Mouse (Mus musculus): ENCODE data around the gene Ap2a1. TPM values are rescaled to one million over a fixed set of nuclear protein-coding genes. Genes with fewer than 3 reads are reported as not detected.
A peak's percentile ranks its signal among the peaks of the same experiment; 100 is the strongest.

The Ap2a1 gene
- polyA plus RNA-seq, 1 experiment from 2014 or later = 55.5 TPM

DNA sequence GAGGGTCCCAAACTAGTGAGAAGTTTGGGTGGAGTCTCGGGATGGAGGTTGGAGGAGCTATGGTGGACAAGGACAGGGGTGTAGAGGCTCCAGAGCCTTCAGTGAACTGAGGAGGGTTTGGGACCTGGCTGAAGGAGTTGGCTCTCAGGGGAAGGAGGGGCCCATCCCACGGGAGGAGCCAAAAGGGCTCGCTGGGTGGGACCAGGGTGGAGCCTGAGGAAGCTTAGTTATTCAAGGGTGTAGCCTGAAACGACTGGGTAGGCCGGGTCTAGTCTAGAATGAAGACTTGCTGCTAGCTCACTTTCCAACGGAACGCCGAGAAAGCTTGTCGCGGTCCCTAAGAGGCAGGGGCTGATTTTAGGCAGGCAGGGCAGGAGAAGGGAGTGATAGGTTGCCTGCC is 22.7 kb upstream of the Ap2a1 start:
- Histone ChIP-seq H3K4me3 (peak overlapping the region; percentile 59), H3K36me3 (no peaks in the 10 kb centered on the region), H3K4me2 (peak overlapping the region; percentile 87), H3K27me3 (replicated peaks) (peaks cover 52% of the 10 kb centered on the region), H3K9me3 (no peaks in the 10 kb centered on the region), H3K27ac (replicated peaks) (peak overlapping the region; percentile 53), H3K4me1 (peaks cover 17% of the 10 kb centered on the region), H3K9ac (peak overlapping the region; percentile 80)
- WGBS = 1% methylated on average over 10 of the region's 10 CpGs
- no peak for ATAC-seq (ENCODE audit: extremely low read depth, insufficient number of reproducible peaks, low FRiP score, low TSS enrichment)

DNA sequence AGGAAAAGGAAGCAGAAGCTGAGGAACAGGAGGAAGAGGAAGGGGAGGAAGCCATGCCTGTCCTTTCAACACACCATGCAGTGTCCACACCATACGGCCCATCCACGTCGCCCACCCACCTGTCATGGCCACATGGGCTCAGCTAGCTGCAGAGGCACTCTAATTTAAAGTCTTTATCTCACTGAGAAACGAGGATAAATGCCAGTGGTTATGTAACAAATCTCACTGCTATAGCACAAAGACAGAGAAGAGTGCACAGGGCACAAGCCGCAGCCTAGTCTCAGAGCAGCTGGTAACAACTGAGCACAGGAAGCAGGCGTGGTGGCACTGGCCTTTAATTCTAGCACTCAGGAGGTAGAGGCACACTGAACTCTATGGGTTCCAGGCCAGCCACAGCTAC is 20.6 kb upstream of the Ap2a1 start:
- peaks cover 52% of the 10 kb centered on the region for H3K27me3 ChIP-seq (replicated peaks)
- WGBS = 56% methylated on average over 6 of the region's 6 CpGs
- no peak overlapping the region for H3K4me3 ChIP-seq
- H3K4me2 ChIP-seq = no peak overlapping the region
- no peaks in the 10 kb centered on the region for H3K36me3 ChIP-seq
- H3K9ac ChIP-seq = no peak overlapping the region
- H3K27ac ChIP-seq (replicated peaks) = no peak overlapping the region
- no peak for ATAC-seq (ENCODE audit: extremely low read depth, insufficient number of reproducible peaks, low FRiP score, low TSS enrichment)
- no peaks in the 10 kb centered on the region for H3K9me3 ChIP-seq
- peaks cover 17% of the 10 kb centered on the region for H3K4me1 ChIP-seq

DNA sequence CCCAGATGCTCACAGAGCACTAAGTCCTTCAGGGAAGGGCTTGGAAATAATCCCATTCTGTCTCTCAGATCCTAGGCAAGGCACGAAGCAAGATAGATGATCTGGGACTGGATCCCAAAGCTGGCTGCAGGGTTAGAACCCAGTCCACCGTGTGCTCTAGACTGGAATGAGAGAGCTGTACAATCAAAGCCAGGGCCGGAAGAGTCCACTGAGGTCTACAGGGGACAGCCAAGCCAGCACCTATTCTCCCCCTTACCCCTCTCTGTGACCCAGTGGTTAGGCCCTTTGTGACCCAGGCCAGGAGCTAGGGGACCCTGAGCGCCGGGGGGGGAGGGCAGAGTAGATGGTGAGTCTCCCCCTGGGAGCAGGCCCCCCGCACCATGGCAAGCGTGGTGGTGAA is 13.6 kb upstream of the Ap2a1 start, which contains the start of gene Tsks:
Gene Tsks (plus strand): TSS at position 301 of the 400 bp plus-strand sequence.
- peaks cover 7% of the 10 kb centered on the region for H3K27me3 ChIP-seq (replicated peaks)
- no peaks in the 10 kb centered on the region for H3K36me3 ChIP-seq
- H3K9me3 ChIP-seq = peaks cover 1% of the 10 kb centered on the region
- H3K4me1 ChIP-seq = no peaks in the 10 kb centered on the region
- ATAC-seq (ENCODE audit: extremely low read depth, insufficient number of reproducible peaks, low FRiP score, low TSS enrichment) = no peak
- H3K4me3 ChIP-seq = no peak within 1 kb of the TSS
- H3K27ac ChIP-seq (replicated peaks) = no peak within 1 kb of the TSS
- 72% methylated on average over 7 of the region's 7 CpGs for WGBS
- no peak within 1 kb of the TSS for H3K9ac ChIP-seq
- H3K4me2 ChIP-seq = no peak within 1 kb of the TSS

DNA sequence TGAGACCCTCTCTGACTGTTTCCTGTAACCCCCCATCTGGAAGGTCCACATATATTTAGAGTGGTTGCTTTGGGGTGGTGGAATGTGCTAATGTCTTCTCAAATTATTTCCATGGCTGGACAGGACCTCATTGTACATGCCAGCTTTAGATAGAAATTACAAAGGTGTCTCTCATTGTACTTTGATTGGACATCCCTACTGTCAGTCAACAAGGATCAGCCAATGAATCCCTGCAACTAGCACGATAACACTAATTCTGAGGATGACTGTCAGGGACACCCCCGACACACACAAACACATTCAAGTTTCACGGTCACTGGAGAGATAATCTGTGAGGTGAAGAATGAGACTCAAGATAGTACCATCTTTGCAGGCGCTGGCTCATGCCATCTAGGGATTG is 9.4 kb upstream of the Ap2a1 start:
- 76% methylated on average over 4 of the region's 4 CpGs for WGBS
- no peaks in the 10 kb centered on the region for H3K27me3 ChIP-seq (replicated peaks)
- no peak overlapping the region for H3K4me2 ChIP-seq
- no peak for ATAC-seq (ENCODE audit: extremely low read depth, insufficient number of reproducible peaks, low FRiP score, low TSS enrichment)
- H3K9ac ChIP-seq = no peak overlapping the region
- no peaks in the 10 kb centered on the region for H3K4me1 ChIP-seq
- no peaks in the 10 kb centered on the region for H3K36me3 ChIP-seq
- H3K27ac ChIP-seq (replicated peaks) = no peak overlapping the region
- no peak overlapping the region for H3K4me3 ChIP-seq
- peaks cover 16% of the 10 kb centered on the region for H3K9me3 ChIP-seq

DNA sequence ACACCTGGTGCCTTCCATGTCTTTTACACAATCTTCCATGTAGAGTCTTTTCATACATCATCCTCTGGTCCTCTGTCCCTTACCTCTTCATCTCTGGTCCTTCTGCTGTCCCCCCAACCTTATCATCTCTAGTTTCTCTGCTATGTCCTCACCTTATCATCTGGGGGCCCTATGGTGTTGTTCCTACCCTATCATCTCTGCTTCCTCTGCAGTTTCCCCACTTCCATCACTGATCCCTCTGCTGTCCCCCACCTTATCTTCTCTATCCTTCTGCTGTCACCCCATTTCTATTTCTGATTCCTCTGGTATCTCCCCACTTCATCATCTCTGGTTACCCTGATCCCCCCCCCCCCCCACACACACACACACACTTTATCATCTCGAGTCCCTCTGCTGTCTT is 726 bp downstream of the Ap2a1 start:
- ATAC-seq (ENCODE audit: extremely low read depth, insufficient number of reproducible peaks, low FRiP score, low TSS enrichment) = no peak
- WGBS = 0% methylated on average over 1 of the region's 1 CpGs
- H3K4me2 ChIP-seq = peak overlapping the region; percentile 86
- peaks cover 28% of the 10 kb centered on the region for H3K4me1 ChIP-seq
- H3K27me3 ChIP-seq (replicated peaks) = no peaks in the 10 kb centered on the region
- H3K9ac ChIP-seq = peak overlapping the region; percentile 96
- peaks cover 29% of the 10 kb centered on the region for H3K36me3 ChIP-seq
- no peaks in the 10 kb centered on the region for H3K9me3 ChIP-seq
- H3K4me3 ChIP-seq = peak overlapping the region; percentile 96
- H3K27ac ChIP-seq (replicated peaks) = peak overlapping the region; percentile 89

DNA sequence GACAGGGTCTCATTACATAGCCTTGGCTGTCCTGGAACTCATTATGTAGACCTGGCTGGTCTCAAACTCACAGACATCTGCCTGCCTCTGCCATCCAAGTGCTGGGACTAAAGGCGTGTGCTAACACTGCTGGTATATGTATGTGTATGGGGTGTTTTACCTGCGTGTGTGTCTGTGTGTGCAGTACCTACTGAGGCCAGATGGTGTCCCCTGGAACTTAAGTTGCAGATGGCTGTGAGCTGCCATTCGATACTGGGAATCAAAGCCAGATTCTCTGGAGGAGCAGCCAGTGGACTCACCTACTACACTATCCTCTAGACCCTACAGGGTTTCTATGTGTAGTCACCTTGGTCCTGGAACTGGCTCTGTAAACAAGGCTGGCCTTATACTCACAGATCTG is 3.8 kb downstream of the Ap2a1 start:
- Histone ChIP-seq H3K9me3 (no peaks in the 10 kb centered on the region), H3K27ac (replicated peaks) (no peak overlapping the region), H3K4me1 (peaks cover 25% of the 10 kb centered on the region), H3K36me3 (peaks cover 55% of the 10 kb centered on the region), H3K9ac (no peak overlapping the region), H3K4me3 (no peak overlapping the region), H3K4me2 (no peak overlapping the region), H3K27me3 (replicated peaks) (no peaks in the 10 kb centered on the region)
- 80% methylated on average over 3 of the region's 3 CpGs for WGBS
- no peak for ATAC-seq (ENCODE audit: extremely low read depth, insufficient number of reproducible peaks, low FRiP score, low TSS enrichment)

DNA sequence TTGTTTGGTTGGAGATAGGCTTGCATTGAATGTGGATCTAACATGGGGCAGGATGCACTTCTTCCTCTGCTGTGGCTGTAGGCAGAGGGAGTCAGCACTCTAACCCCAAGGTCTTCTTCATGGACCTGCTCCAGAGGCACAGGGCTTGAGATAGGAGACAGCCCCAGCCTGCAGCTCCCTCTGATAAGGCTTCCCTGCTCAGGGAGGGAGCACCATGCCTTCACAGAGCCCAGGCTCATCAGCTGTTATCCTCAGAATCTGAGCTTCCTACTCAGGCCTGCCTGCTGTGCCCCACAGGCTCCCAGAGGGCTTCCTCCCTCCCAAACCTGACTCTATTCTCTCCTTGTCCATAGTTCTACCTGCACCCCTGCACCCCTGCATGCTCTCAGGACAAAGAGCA is 6.8 kb downstream of the Ap2a1 start:
- H3K27ac ChIP-seq (replicated peaks) = no peak overlapping the region
- H3K4me1 ChIP-seq = peaks cover 24% of the 10 kb centered on the region
- H3K36me3 ChIP-seq = peaks cover 69% of the 10 kb centered on the region
- no peak overlapping the region for H3K9ac ChIP-seq
- no peak overlapping the region for H3K4me2 ChIP-seq
- ATAC-seq (ENCODE audit: extremely low read depth, insufficient number of reproducible peaks, low FRiP score, low TSS enrichment) = no peak
- H3K9me3 ChIP-seq = no peaks in the 10 kb centered on the region
- H3K27me3 ChIP-seq (replicated peaks) = no peaks in the 10 kb centered on the region
- no peak overlapping the region for H3K4me3 ChIP-seq

DNA sequence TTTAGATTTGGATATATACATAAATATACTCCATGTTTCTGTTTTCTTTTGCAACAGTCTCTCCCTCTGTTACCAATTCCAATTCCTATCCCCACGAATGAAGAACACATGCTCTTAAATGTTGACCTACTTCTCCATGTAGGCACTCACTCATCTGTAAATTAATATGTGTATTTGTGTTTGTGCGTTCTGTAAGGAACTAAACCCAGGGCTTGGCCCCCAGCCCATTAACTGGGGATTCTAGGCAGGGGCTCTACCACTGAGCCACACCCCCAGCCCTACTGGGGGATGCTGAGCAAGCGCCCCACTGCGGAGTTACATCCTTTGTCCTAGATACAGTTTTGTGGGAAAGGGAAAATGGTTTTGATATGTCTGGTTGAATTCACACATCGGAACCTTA is 10.2 kb downstream of the Ap2a1 start:
- ATAC-seq (ENCODE audit: extremely low read depth, insufficient number of reproducible peaks, low FRiP score, low TSS enrichment) = no peak
- WGBS = 91% methylated on average over 5 of the region's 5 CpGs
- Histone ChIP-seq H3K4me3 (no peak overlapping the region), H3K4me1 (peaks cover 35% of the 10 kb centered on the region), H3K4me2 (no peak overlapping the region), H3K27ac (replicated peaks) (no peak overlapping the region), H3K9me3 (no peaks in the 10 kb centered on the region), H3K36me3 (peaks cover 68% of the 10 kb centered on the region), H3K27me3 (replicated peaks) (no peaks in the 10 kb centered on the region), H3K9ac (no peak overlapping the region)

DNA sequence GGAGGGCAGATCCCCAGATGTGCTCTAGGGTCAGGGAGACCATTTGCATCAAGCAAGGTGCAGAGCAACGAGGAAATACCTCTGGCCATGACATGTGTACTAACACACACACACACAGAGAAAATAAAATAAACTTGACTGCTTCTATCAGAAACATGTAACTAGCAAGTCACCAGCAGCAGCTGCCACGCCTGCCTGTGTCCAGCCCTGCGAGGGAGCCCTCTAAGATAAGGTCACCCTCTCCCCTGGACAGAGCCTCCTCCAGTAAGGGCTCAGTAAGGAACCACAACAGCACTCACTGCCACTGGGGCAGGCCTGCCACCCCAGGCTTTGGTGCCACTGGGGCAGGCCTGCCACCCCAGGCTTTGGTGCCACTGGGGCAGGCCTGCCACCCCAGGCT is 11.1 kb downstream of the Ap2a1 start:
- no peak for ATAC-seq (ENCODE audit: extremely low read depth, insufficient number of reproducible peaks, low FRiP score, low TSS enrichment)
- Histone ChIP-seq H3K27ac (replicated peaks) (peak overlapping the region; percentile 39; the same call in 1 of the 2 replicates), H3K9me3 (no peaks in the 10 kb centered on the region), H3K27me3 (replicated peaks) (no peaks in the 10 kb centered on the region), H3K36me3 (peaks cover 68% of the 10 kb centered on the region), H3K4me2 (no peak overlapping the region), H3K4me1 (peaks cover 38% of the 10 kb centered on the region), H3K9ac (no peak overlapping the region), H3K4me3 (no peak overlapping the region)
- 58% methylated on average over 3 of the region's 3 CpGs for WGBS

DNA sequence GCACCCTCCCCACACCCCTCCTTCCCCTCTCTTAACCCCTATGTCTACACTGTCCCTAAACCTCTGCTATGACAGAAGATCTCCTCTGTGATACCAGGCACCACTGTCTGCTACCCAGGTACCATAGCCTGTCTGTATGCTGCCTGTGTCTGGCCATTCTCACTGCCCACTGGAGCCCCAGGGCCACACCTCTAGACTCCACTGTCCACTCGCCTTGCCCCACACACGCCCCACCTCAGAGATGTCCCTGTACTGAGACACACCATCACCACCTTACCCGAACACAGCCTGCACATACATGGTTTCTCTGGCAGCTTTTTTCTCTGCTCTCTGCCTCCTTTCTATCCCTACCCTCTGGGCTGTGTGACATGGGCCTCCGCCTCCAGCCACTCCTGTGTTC is 12.4 kb downstream of the Ap2a1 start:
- peak overlapping the region; percentile 5; the same call in 1 of the 2 replicates for H3K9ac ChIP-seq
- H3K27ac ChIP-seq (replicated peaks) = no peak overlapping the region
- no peaks in the 10 kb centered on the region for H3K9me3 ChIP-seq
- H3K4me2 ChIP-seq = no peak overlapping the region
- ATAC-seq (ENCODE audit: extremely low read depth, insufficient number of reproducible peaks, low FRiP score, low TSS enrichment) = no peak; the same call in 1 of the 2 replicates
- H3K4me1 ChIP-seq = peaks cover 38% of the 10 kb centered on the region
- 79% methylated on average over 4 of the region's 4 CpGs for WGBS
- H3K27me3 ChIP-seq (replicated peaks) = no peaks in the 10 kb centered on the region
- H3K36me3 ChIP-seq = peaks cover 68% of the 10 kb centered on the region
- H3K4me3 ChIP-seq = no peak overlapping the region

DNA sequence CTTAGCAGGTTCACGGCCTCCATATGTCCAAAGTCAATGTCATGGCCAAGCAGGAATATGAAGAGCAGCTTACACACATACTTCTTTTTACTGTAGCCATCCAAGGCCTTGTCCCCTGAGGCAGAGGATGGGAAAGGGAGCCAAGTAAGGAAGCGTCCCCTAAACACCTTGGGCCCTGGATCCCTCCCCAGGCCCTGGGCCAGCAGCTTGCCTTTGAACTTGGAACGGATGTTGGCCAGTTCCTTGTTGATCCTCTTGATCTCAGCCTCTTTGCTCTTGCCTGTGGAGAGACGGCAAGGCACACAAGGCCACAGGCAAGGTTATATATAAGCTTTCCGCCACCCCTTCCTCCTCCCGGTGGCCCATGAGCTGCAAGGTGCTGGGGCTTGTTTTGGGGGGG is 13.1 kb downstream of the Ap2a1 start:
- Histone ChIP-seq H3K36me3 (peaks cover 69% of the 10 kb centered on the region), H3K4me3 (no peak overlapping the region), H3K27ac (replicated peaks) (no peak overlapping the region)

DNA sequence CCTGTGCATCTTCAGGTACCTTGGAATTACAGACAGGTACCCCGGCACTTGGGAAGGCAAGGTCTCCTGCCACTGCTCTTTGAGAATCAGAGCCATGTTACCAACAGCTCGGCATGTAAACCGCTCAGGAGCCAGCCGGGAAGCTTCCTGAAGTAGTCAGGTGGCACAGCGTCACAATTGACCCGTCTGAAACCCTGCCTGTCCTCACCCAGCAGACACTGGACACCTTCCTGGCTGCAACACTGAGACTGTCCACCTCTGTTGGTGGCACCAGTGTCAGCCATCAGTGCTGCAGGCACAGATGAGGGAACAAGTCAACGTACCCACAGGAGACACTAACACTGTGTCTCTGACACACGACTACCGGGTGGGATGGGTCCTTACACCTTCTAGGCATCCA is 14.0 kb downstream of the Ap2a1 start:
- Histone ChIP-seq H3K4me2 (no peak overlapping the region), H3K9me3 (no peaks in the 10 kb centered on the region), H3K9ac (no peak overlapping the region), H3K27me3 (replicated peaks) (no peaks in the 10 kb centered on the region), H3K36me3 (peaks cover 73% of the 10 kb centered on the region), H3K4me1 (peaks cover 38% of the 10 kb centered on the region), H3K27ac (replicated peaks) (no peak overlapping the region), H3K4me3 (no peak overlapping the region)
- 92% methylated on average over 9 of the region's 9 CpGs for WGBS
- ATAC-seq (ENCODE audit: extremely low read depth, insufficient number of reproducible peaks, low FRiP score, low TSS enrichment) = no peak

More for the DNA sequence above, 13.1 kb downstream of the Ap2a1 start:
- no peaks in the 10 kb centered on the region for H3K9me3 ChIP-seq
- no peaks in the 10 kb centered on the region for H3K27me3 ChIP-seq (replicated peaks)
- 83% methylated on average over 6 of the region's 6 CpGs for WGBS
- no peak overlapping the region for H3K4me2 ChIP-seq
- no peak overlapping the region for H3K9ac ChIP-seq
- ATAC-seq (ENCODE audit: extremely low read depth, insufficient number of reproducible peaks, low FRiP score, low TSS enrichment) = no peak
- H3K4me1 ChIP-seq = peaks cover 38% of the 10 kb centered on the region
